Mouse (Mus musculus) urinary bladder, postnatal 25 days (tissue): Measurements from ENCODE around the gene 4930402K13Rik.
"Not testable (repeated sequence)": the region's sequence is repeated elsewhere in the genome, so short reads cannot be mapped to it uniquely, and the experiment has no call there.

ENCODE experiments used
- DNase-seq: peaks from one replicate; pipeline ENCODE4 v3.0.0; 2022; ENCODE audit warnings: low spot score

The 4930402K13Rik gene

GRCm38 (mm10) chrX:9104262-9104661, at the start of gene 4930402K13Rik:
Gene 4930402K13Rik, plus strand, starts transcription at chrX:9104562.
- DNase-seq: no peak

GRCm38 (mm10) chrX:9060952-9061351, 43.4 kb upstream of the 4930402K13Rik start:
- peak; percentile 76 for DNase-seq

GRCm38 (mm10) chrX:9062101-9062500, 42.3 kb upstream of the 4930402K13Rik start:
- DNase-seq: no peak

- DNase-seq: not testable (repeated sequence)
Measured at GRCm38 (mm10) chrX:9062715-9063114, 41.6 kb upstream of the 4930402K13Rik start, which contains the start of gene Fthl17f. Gene Fthl17f, plus strand, starts transcription at chrX:9063015.

GRCm38 (mm10) chrX:9077699-9078098, 26.7 kb upstream of the 4930402K13Rik start:
- DNase-seq: peak; percentile 12

GRCm38 (mm10) chrX:9095066-9095465, 9.3 kb upstream of the 4930402K13Rik start:
- DNase-seq: not testable (repeated sequence)

- DNase-seq: no peak
Measured at GRCm38 (mm10) chrX:9110381-9110780, 6.0 kb downstream of the 4930402K13Rik start.

GRCm38 (mm10) chrX:9124928-9125327, 20.6 kb downstream of the 4930402K13Rik start:
- no peak for DNase-seq

GRCm38 (mm10) chrX:9128317-9128831, 24.0 kb downstream of the 4930402K13Rik start:
- DNase-seq: no peak

GRCm38 (mm10) chrX:9139290-9139948, 35.1 kb downstream of the 4930402K13Rik start:
- DNase-seq: no peak

GRCm38 (mm10) chrX:9142669-9143068, 38.3 kb downstream of the 4930402K13Rik start:
- no peak for DNase-seq
